Mouse (Mus musculus) MEL (cell line): Measurements from ENCODE around the gene Tra2b. TPM values are rescaled to one million over a fixed set of nuclear protein-coding genes. Genes with fewer than 3 reads are reported as not detected.
"Not testable (repeated sequence)": the region's sequence is repeated elsewhere in the genome, so short reads cannot be mapped to it uniquely, and the experiment has no call there.

Source experiments
- DNase-seq: peaks from one replicate; pipeline ENCODE4 v3.0.0; 2011; ENCODE audit warnings: low read depth, low spot score
- H3K27ac ChIP-seq: 2 replicates; pipeline ENCODE4 v1.5.1; 2012; ENCODE audit warnings: low read depth, mild to moderate bottlenecking, control low read depth, low read length, moderate library complexity; ENCODE audit not compliant: control insufficient read depth
- H3K27me3 ChIP-seq, 2 experiments: fragments of 150-350 bp in 1 of 2; sonication (generic) in 1 of 2; 2 replicates each; pipeline ENCODE4 v1.6.1; 2012; ENCODE audit warnings: low read length in 2 of 2, mild to moderate bottlenecking in 2 of 2, improper control_type of control experiment in 1 of 2, moderate library complexity in 1 of 2; ENCODE audit not compliant: insufficient read depth in 2 of 2, control insufficient read depth in 1 of 2
- H3K36me3 ChIP-seq, 2 experiments: 2 replicates each; pipeline ENCODE4 v1.6.1; 2012 to 2014; ENCODE audit warnings: low read length in 2 of 2, improper control_type of control experiment in 1 of 2, inconsistent platforms in 1 of 2, mild to moderate bottlenecking in 1 of 2; ENCODE audit not compliant: insufficient read depth in 2 of 2, control insufficient read depth in 1 of 2
- H3K4me1 ChIP-seq, 2 experiments: fragments of 150-350 bp in 1 of 2; sonication (generic) in 1 of 2; 2 replicates each; pipeline ENCODE4 v1.6.1; 2012; ENCODE audit warnings: low read length in 2 of 2, improper control_type of control experiment in 1 of 2, mild to moderate bottlenecking in 1 of 2; ENCODE audit not compliant: insufficient read depth in 2 of 2, control insufficient read depth in 1 of 2
- H3K4me3 ChIP-seq, 2 experiments: fragments of 150-350 bp in 1 of 2; sonication (generic) in 1 of 2; 2 replicates each; pipeline ENCODE4 v1.5.1; 2012; ENCODE audit warnings: low read depth in 2 of 2, low read length in 2 of 2, mild to moderate bottlenecking in 2 of 2, moderate library complexity in 2 of 2, control low read depth in 1 of 2, improper control_type of control experiment in 1 of 2; ENCODE audit not compliant: control insufficient read depth in 1 of 2, insufficient read depth in 1 of 2
- H3K79me2 ChIP-seq: 2 replicates; pipeline ENCODE4 v1.6.1; 2012; ENCODE audit warnings: mild to moderate bottlenecking, low read length, moderate library complexity; ENCODE audit not compliant: control insufficient read depth, poor library complexity, insufficient read depth
- H3K9ac ChIP-seq: 2 replicates; pipeline ENCODE4 v1.6.1; 2012; ENCODE audit warnings: low read depth, mild to moderate bottlenecking, control low read depth, low read length, moderate library complexity; ENCODE audit not compliant: control insufficient read depth, poor library complexity, severe bottlenecking
- H3K9me3 ChIP-seq: fragments of 150-350 bp; sonication (generic); replicated peaks from 2 replicates; pipeline ENCODE4 v1.6.1; 2012; ENCODE audit warnings: mild to moderate bottlenecking, low read length, improper control_type of control experiment, moderate library complexity; ENCODE audit not compliant: insufficient read depth
- CTCF ChIP-seq, 3 experiments: IDR thresholded peaks in 2 of 3; conservative IDR thresholded peaks in 1 of 3; 2 replicates each; pipeline ENCODE4 v1.5.1; 2011 to 2012; ENCODE audit warnings: low read length in 3 of 3, low read depth in 2 of 3, mild to moderate bottlenecking in 2 of 3, improper control_type of control experiment in 1 of 3, inconsistent platforms in 1 of 3, mixed read lengths in 1 of 3, moderate library complexity in 1 of 3; ENCODE audit not compliant: control insufficient read depth in 1 of 3, insufficient read depth in 1 of 3, poor library complexity in 1 of 3, severe bottlenecking in 1 of 3
- E2F4 ChIP-seq: IDR thresholded peaks from 2 replicates; pipeline ENCODE4 v1.6.1; 2011; ENCODE audit warnings: low read depth, low read length, improper control_type of control experiment, borderline replicate concordance
- HCFC1 ChIP-seq: IDR thresholded peaks from 2 replicates; pipeline ENCODE4 v1.6.1; 2012; ENCODE audit warnings: low read depth, mild to moderate bottlenecking, inconsistent platforms, low read length, improper control_type of control experiment, moderate library complexity
- KAT2A ChIP-seq: conservative IDR thresholded peaks from 2 replicates; pipeline ENCODE4 v1.6.1; 2012; ENCODE audit warnings: low read depth, low read length, improper control_type of control experiment, inconsistent platforms
- MAX ChIP-seq: IDR thresholded peaks from 2 replicates; pipeline ENCODE4 v1.6.1; 2011; ENCODE audit warnings: low read length, improper control_type of control experiment
- MXI1 ChIP-seq: IDR thresholded peaks from 2 replicates; pipeline ENCODE4 v1.6.1; 2011; ENCODE audit warnings: mild to moderate bottlenecking, low read depth, low read length, improper control_type of control experiment
- MYC ChIP-seq: IDR thresholded peaks from 2 replicates; pipeline ENCODE4 v1.6.1; 2011; ENCODE audit warnings: low read depth, mild to moderate bottlenecking, low read length, improper control_type of control experiment, moderate library complexity
- POLR2A ChIP-seq, 2 experiments: IDR thresholded peaks; 2 replicates each; pipeline ENCODE4 v1.6.1; 2011 to 2012; ENCODE audit warnings: low read length in 2 of 2, mild to moderate bottlenecking in 2 of 2, control low read depth in 1 of 2, improper control_type of control experiment in 1 of 2, low read depth in 1 of 2, moderate library complexity in 1 of 2; ENCODE audit not compliant: control insufficient read depth in 1 of 2, insufficient read depth in 1 of 2, poor library complexity in 1 of 2
- POLR2AphosphoS2 ChIP-seq: IDR thresholded peaks from 2 replicates; pipeline ENCODE4 v1.6.1; 2011; ENCODE audit warnings: low read length, improper control_type of control experiment
- POLR2AphosphoS5 ChIP-seq: IDR thresholded peaks from 2 replicates; pipeline ENCODE4 v1.6.1; 2012; ENCODE audit warnings: low read depth, borderline replicate concordance, mild to moderate bottlenecking, inconsistent platforms, low read length, moderate library complexity, mixed read lengths
- RAD21 ChIP-seq: IDR thresholded peaks from 2 replicates; pipeline ENCODE4 v1.6.1; 2011; ENCODE audit warnings: mild to moderate bottlenecking, low read depth, low read length, improper control_type of control experiment
- RCOR1 ChIP-seq: IDR thresholded peaks from 2 replicates; pipeline ENCODE4 v1.6.1; 2012; ENCODE audit warnings: low read depth, mild to moderate bottlenecking, inconsistent platforms, low read length, improper control_type of control experiment
- SIN3A ChIP-seq: IDR thresholded peaks from 2 replicates; pipeline ENCODE4 v1.6.1; 2012; ENCODE audit warnings: low read length, improper control_type of control experiment, inconsistent platforms
- SMC3 ChIP-seq: IDR thresholded peaks from 2 replicates; pipeline ENCODE4 v1.6.1; 2011; ENCODE audit warnings: low read depth, low read length, improper control_type of control experiment
- USF1 ChIP-seq: IDR thresholded peaks from 2 replicates; pipeline ENCODE4 v1.6.1; 2014; ENCODE audit warnings: low read depth, mild to moderate bottlenecking, inconsistent platforms, low read length, improper control_type of control experiment, moderate library complexity
- polyA plus RNA-seq, 2 experiments: library from polyadenylated mRNA; stranded (reverse) in 1 of 2; unstranded in 1 of 2; fragments of >175 nt in 1 of 2; fragments of >200 nt in 1 of 2; gene quantifications; 2 replicates each; pipeline versions ENCODE4 v1.2.1 to v1.2.4; 2012; ENCODE audit warnings: low replicate concordance in 2 of 2, low read depth in 1 of 2; ENCODE audit not compliant: insufficient read length in 2 of 2, insufficient read depth in 1 of 2, missing spikeins in 1 of 2
- total RNA-seq: library from RNA; depleted of rRNA; stranded (reverse); fragments of 300-350 nt; gene quantifications from 2 replicates; pipeline ENCODE4 v1.2.3, GENCODE M21; 2012

Gene Tra2b
- total and polyA plus RNA-seq, 3 experiments: 154 to 286 (median 263) TPM

DNA sequence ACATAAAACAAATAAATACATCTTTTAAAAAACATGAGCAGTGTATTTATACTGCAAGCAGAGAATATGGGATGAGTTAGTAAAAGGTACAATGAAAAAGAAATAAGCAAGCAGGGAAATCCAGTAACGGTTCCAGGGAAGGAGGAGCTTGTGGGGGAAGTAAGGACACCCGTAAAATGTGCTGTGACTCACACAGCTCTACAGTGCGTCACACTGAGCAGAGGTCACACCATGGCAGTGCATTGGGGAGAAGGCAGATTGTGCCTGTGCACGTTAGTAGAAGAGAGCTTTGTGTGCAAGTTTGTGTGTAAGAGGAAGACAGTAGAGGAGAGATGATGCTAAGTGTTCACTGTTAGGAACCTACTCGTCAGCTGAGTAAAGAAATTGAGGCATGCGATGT is 31.1 kb upstream of the Tra2b start:
- Histone ChIP-seq H3K4me3 (no peak overlapping the region), H3K9me3 (no peaks in the 10 kb centered on the region), H3K9ac (no peak overlapping the region), H3K27ac (no peak overlapping the region), H3K79me2 (no peaks in the 10 kb centered on the region), H3K4me1 (no peaks in the 10 kb centered on the region), H3K27me3 (peaks cover 0 to 3% of the 10 kb centered on the region in 2 experiments; a peak in 1 of 4 replicates), H3K36me3 (no peaks in the 10 kb centered on the region)
- DNase-seq: peak; percentile 18
- no peak for TF ChIP-seq POLR2A (IDR thresholded peaks at IDR 0.05; ENCODE audit: control insufficient read depth in 1 of 2, insufficient read depth in 1 of 2, low read depth in 1 of 2, low read length in 2 of 2, poor library complexity in 1 of 2)
- TF ChIP-seq SMC3: no peak
- no peak for TF ChIP-seq POLR2AphosphoS5
- no peak for TF ChIP-seq MAX
- no peak for TF ChIP-seq HCFC1
- no peak for TF ChIP-seq MXI1
- no peak for TF ChIP-seq SIN3A
- TF ChIP-seq KAT2A: no peak
- no peak for TF ChIP-seq E2F4
- no peak for TF ChIP-seq RAD21
- no peak for TF ChIP-seq POLR2AphosphoS2
- no peak for TF ChIP-seq MYC
- no peak for TF ChIP-seq RCOR1
- TF ChIP-seq USF1: no peak

DNA sequence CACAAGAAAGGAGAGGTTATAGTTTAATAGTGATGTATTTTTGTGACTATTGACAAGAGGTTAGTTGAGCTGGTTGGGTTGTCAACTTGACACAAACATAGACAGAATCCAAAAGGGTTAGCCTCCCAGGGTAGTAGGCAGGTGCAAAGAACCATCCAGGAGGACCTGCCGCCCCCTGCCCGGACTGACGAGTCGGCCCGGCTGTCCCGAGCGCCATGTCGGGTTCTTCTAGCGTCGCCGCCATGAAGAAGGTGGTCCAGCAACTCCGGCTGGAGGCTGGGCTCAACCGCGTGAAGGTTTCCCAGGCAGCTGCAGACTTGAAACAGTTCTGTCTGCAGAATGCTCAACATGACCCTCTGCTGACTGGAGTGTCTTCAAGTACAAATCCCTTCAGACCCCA is 29.0 kb upstream of the Tra2b start:
- H3K4me3 ChIP-seq, H3K9ac ChIP-seq, H3K4me1 ChIP-seq, H3K36me3 ChIP-seq, H3K27me3 ChIP-seq, H3K9me3 ChIP-seq, H3K27ac ChIP-seq, DNase-seq, H3K79me2 ChIP-seq: not testable (repeated sequence)

DNA sequence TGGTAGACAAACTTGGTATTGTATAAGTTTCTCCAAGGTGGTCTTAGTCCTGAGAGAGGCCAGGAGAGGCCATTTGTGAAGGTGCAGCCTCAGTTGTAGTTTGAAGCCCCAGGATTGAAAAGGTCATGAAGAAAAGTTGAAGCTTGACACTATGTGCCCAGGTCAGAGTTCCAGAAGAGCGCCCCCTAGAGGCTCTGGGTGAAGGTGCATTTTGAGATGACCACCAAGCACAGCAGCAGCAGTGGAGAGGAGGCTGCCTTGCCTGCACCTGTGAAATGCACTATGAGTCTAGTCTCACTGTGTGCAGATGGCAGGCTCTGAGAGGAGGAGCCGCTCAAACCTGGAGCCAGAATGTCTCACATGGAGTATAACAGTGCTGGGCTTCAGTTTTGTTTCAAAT is 27.8 kb upstream of the Tra2b start:
- TF ChIP-seq RAD21 (no peak), CTCF (IDR thresholded peaks at IDR 0.05 in 2 of 3, conservative IDR thresholded peaks at IDR 0.05 in 1 of 3; ENCODE audit: control insufficient read depth in 1 of 3, insufficient read depth in 1 of 3, low read depth in 2 of 3, low read length in 3 of 3, poor library complexity in 1 of 3, severe bottlenecking in 1 of 3) (peak; percentile 30 to 47 (median 42); a peak in 5 of 6 replicates)
- Histone ChIP-seq H3K4me3 (no peak overlapping the region), H3K27me3 (peaks cover 0 to 3% of the 10 kb centered on the region in 2 experiments; a peak in 1 of 4 replicates), H3K4me1 (no peaks in the 10 kb centered on the region), H3K27ac (no peak overlapping the region), H3K79me2 (no peaks in the 10 kb centered on the region), H3K9me3 (no peaks in the 10 kb centered on the region), H3K36me3 (no peaks in the 10 kb centered on the region), H3K9ac (no peak overlapping the region)
- no peak for DNase-seq
